ENCODE assay signal across 8 mouse cellular contexts in genomic region chr10:78487431-78488086, GRCm38 (mm10). TPM values are rescaled to one million over a fixed set of nuclear protein-coding genes. Genes with fewer than 3 reads are reported as not detected.
DNase-seq lines count a peak whose midpoint lies in the region; ATAC-seq and TF ChIP-seq lines count a peak whose summit lies in the region.

No protein-coding gene starts in this region.

- no peaks in the 10 kb centered on the region; the same call in 1 of the 2 replicates for H3K4me1 ChIP-seq in bone marrow, adult 2 months (ENCODE audit: control insufficient read depth, insufficient read depth, low read length)
- H3K4me1 ChIP-seq in embryonic facial prominence, embryonic 15.5 days: peaks cover 5% of the 10 kb centered on the region; the same call in 1 of the 2 replicates
- 0 out of 2 replicates have a peak, but pooled peaks cover 4% of the 10 kb centered on the region for H3K4me1 ChIP-seq in heart, embryonic 12.5 days (replicated peaks)
- peaks cover 9% of the 10 kb centered on the region for H3K4me1 ChIP-seq in kidney, embryonic 15.5 days

- ATAC-seq in embryonic facial prominence, embryonic 15.5 days (ENCODE audit: insufficient number of reproducible peaks, low FRiP score, low TSS enrichment, low read depth): peak; percentile 53; the same call in 1 of the 2 replicates
- peak; percentile 71 for ATAC-seq in heart, embryonic 12.5 days (ENCODE audit: insufficient number of reproducible peaks, low FRiP score)
- peak; percentile 87 for ATAC-seq in kidney, embryonic 15.5 days (replicated peaks; ENCODE audit: low FRiP score)
- ATAC-seq in monocyte, adult 5-6 weeks (replicated peaks; ENCODE audit: insufficient number of reproducible peaks, low FRiP score, low TSS enrichment, poor library complexity, severe bottlenecking): peak; percentile 88

- no peak overlapping the region for H3K9ac ChIP-seq in embryonic facial prominence, embryonic 15.5 days
- peak overlapping the region; percentile 44; the same call in 1 of the 2 replicates for H3K9ac ChIP-seq in heart, embryonic 12.5 days
- H3K9ac ChIP-seq in kidney, embryonic 15.5 days: peak overlapping the region; percentile 33; the same call in 1 of the 2 replicates

- 16% methylated on average over 26 of the region's 26 CpGs for WGBS in bone marrow, adult 2 months
- WGBS in embryonic facial prominence, embryonic 15.5 days: 9% methylated on average over 26 of the region's 26 CpGs
- WGBS in heart, embryonic 12.5 days: 9% methylated on average over 26 of the region's 26 CpGs
- WGBS in kidney, embryonic 15.5 days: 9% methylated on average over 26 of the region's 26 CpGs

- peak; percentile 90 to 91 for DNase-seq in B cell, adult 2 months
- DNase-seq in liver: peak; percentile 76
- peak; percentile 91 for DNase-seq in splenic B cell, adult 2 months (ENCODE audit: low read depth, low spot score)

- no peak overlapping the region for H3K4me3 ChIP-seq in bone marrow, adult 2 months (replicated peaks; ENCODE audit: control insufficient read depth, low read depth, low read length)
- H3K4me3 ChIP-seq in embryonic facial prominence, embryonic 15.5 days (replicated peaks): peak overlapping the region; percentile 27
- H3K4me3 ChIP-seq in heart, embryonic 12.5 days: peak overlapping the region; percentile 36
- H3K4me3 ChIP-seq in kidney, embryonic 15.5 days (replicated peaks): peak overlapping the region; percentile 35

- TF ChIP-seq POLR2A in bone marrow, adult 2 months (IDR thresholded peaks at IDR 0.05; ENCODE audit: borderline replicate concordance, control insufficient read depth, low read depth, low read length): peak; percentile 19; the same call in 1 of the 2 replicates

- H3K27ac ChIP-seq in bone marrow, adult 2 months (ENCODE audit: control insufficient read depth, insufficient read depth, low read depth, low read length, poor library complexity): no peak overlapping the region
- H3K27ac ChIP-seq in embryonic facial prominence, embryonic 15.5 days (replicated peaks): no peak overlapping the region
- H3K27ac ChIP-seq in heart, embryonic 12.5 days (ENCODE audit: poor library complexity, severe bottlenecking): no peak overlapping the region
- H3K27ac ChIP-seq in kidney, embryonic 15.5 days: no peak overlapping the region

- H3K36me3 ChIP-seq in embryonic facial prominence, embryonic 15.5 days: no peaks in the 10 kb centered on the region
- no peaks in the 10 kb centered on the region for H3K36me3 ChIP-seq in heart, embryonic 12.5 days
- no peaks in the 10 kb centered on the region for H3K36me3 ChIP-seq in kidney, embryonic 15.5 days
- H3K36me3 ChIP-seq in splenic B cell, adult 2 months (ENCODE audit: control insufficient read depth, insufficient read depth, low read length, poor library complexity, severe bottlenecking): no peaks in the 10 kb centered on the region

- H3K9me3 ChIP-seq in embryonic facial prominence, embryonic 15.5 days (replicated peaks): no peaks in the 10 kb centered on the region
- no peaks in the 10 kb centered on the region for H3K9me3 ChIP-seq in heart, embryonic 12.5 days (replicated peaks)
- no peaks in the 10 kb centered on the region for H3K9me3 ChIP-seq in kidney, embryonic 15.5 days (replicated peaks)

- TF ChIP-seq CTCF in bone marrow, adult 2 months (IDR thresholded peaks at IDR 0.05; ENCODE audit: control insufficient read depth, insufficient read depth, low read length): peak; percentile 96

- peak overlapping the region; percentile 46 for H3K4me2 ChIP-seq in embryonic facial prominence, embryonic 15.5 days (replicated peaks)
- H3K4me2 ChIP-seq in heart, embryonic 12.5 days: peak overlapping the region; percentile 72
- H3K4me2 ChIP-seq in kidney, embryonic 15.5 days: peak overlapping the region; percentile 66

- H3K27me3 ChIP-seq in embryonic facial prominence, embryonic 15.5 days: peaks cover 10% of the 10 kb centered on the region
- H3K27me3 ChIP-seq in heart, embryonic 12.5 days (replicated peaks): peaks cover 32% of the 10 kb centered on the region
- H3K27me3 ChIP-seq in kidney, embryonic 15.5 days: peaks cover 20% of the 10 kb centered on the region; the same call in 1 of the 2 replicates
- H3K27me3 ChIP-seq in splenic B cell, adult 2 months (ENCODE audit: control insufficient read depth, insufficient read depth, low read length, poor library complexity, severe bottlenecking): no peaks in the 10 kb centered on the region

RNA-seq across cellular contexts. Expression of gene Pdxk, which starts 22.8 kb away (rescaled TPM):
- polyA plus RNA-seq in bone marrow, adult 2 months (2011; ENCODE audit: insufficient read depth, insufficient read length, low replicate concordance, missing spikeins): 2.2 and 3.3 TPM in 2 replicates
- polyA plus RNA-seq in embryonic facial prominence, embryonic 15.5 days (2015; fragmentation: Nextera tagmentation; extraction: Ambion mirVana): 12.7 and 14.1 TPM in 2 replicates
- 5.4 and 5.5 TPM in 2 replicates for polyA plus RNA-seq in heart, embryonic 12.5 days (2016; fragmentation: Nextera tagmentation; extraction: Ambion mirVana)
- polyA plus RNA-seq in kidney, embryonic 15.5 days (2015; fragmentation: Nextera tagmentation; extraction: Ambion mirVana): 17.2 and 20.4 TPM in 2 replicates
- total RNA-seq in monocyte, adult 5-6 weeks (2017): 5.5 to 7.5 TPM (median 6.9 TPM) in 3 replicates

RNA-seq across cellular contexts. Expression of gene Olfr1358, which starts 29.7 kb away (rescaled TPM):
- not detected in 2 replicates for polyA plus RNA-seq in bone marrow, adult 2 months (2011; ENCODE audit: insufficient read depth, insufficient read length, low replicate concordance, missing spikeins)
- 0.21 TPM in 1 of 2 replicates, not detected in the other for polyA plus RNA-seq in embryonic facial prominence, embryonic 15.5 days (2015; fragmentation: Nextera tagmentation; extraction: Ambion mirVana)
- polyA plus RNA-seq in heart, embryonic 12.5 days (2016; fragmentation: Nextera tagmentation; extraction: Ambion mirVana): not detected in 2 replicates
- not detected in 2 replicates for polyA plus RNA-seq in kidney, embryonic 15.5 days (2015; fragmentation: Nextera tagmentation; extraction: Ambion mirVana)
- total RNA-seq in monocyte, adult 5-6 weeks (2017): not detected in 3 replicates
